Mouse (Mus musculus) midbrain, postnatal 0 days (tissue): Measurements from ENCODE around the gene N4bp1. TPM values are rescaled to one million over a fixed set of nuclear protein-coding genes. Genes with fewer than 3 reads are reported as not detected.

Experiments used
- ATAC-seq: fragments of 200-750 bp; cut with Nextera tagmentation; 2 replicates; pipeline ENCODE4 v1.8.0; 2017; ENCODE audit warnings: moderate number of reproducible peaks, mild to moderate bottlenecking, moderate TSS enrichment, moderate library complexity; ENCODE audit not compliant: low FRiP score
- DNase-seq: peaks from one replicate; pipeline ENCODE4 v3.0.0-alpha.2; 2015; ENCODE audit warnings: low spot score
- H3K27ac ChIP-seq: fragments of 300-500 bp; sonication (generic); 2 replicates; pipeline ENCODE4 v1.5.1; 2014; ENCODE audit warnings: low read depth, mild to moderate bottlenecking, low read length, mixed read lengths
- H3K27me3 ChIP-seq: fragments of 300-500 bp; sonication (generic); 2 replicates; pipeline ENCODE4 v1.6.1; 2014; ENCODE audit warnings: low read length, control low read depth, mixed read lengths; ENCODE audit not compliant: insufficient read depth
- H3K36me3 ChIP-seq: fragments of 300-500 bp; sonication (generic); 2 replicates; pipeline ENCODE4 v1.6.1; 2014; ENCODE audit warnings: low read length, control low read depth, mixed read lengths; ENCODE audit not compliant: insufficient read depth
- H3K4me1 ChIP-seq: fragments of 300-500 bp; sonication (generic); 2 replicates; pipeline ENCODE4 v1.6.1; 2014; ENCODE audit warnings: mild to moderate bottlenecking, control low read depth, antibody characterized with exemption, low read length, mixed read lengths; ENCODE audit not compliant: insufficient read depth
- H3K4me2 ChIP-seq: fragments of 300-500 bp; sonication (generic); 2 replicates; pipeline ENCODE4 v1.6.1; 2014; ENCODE audit warnings: low read depth, mild to moderate bottlenecking, low read length, mixed read lengths; ENCODE audit not compliant: poor library complexity, severe bottlenecking
- H3K4me3 ChIP-seq: fragments of 300-500 bp; sonication (generic); 2 replicates; pipeline ENCODE4 v1.5.1; 2014; ENCODE audit warnings: low read depth, mild to moderate bottlenecking, low read length, moderate library complexity
- H3K9ac ChIP-seq: fragments of 300-500 bp; sonication (generic); replicated peaks from 2 replicates; pipeline ENCODE4 v1.6.1; 2014; ENCODE audit warnings: mild to moderate bottlenecking, low read length, moderate library complexity, mixed read lengths; ENCODE audit not compliant: poor library complexity, severe bottlenecking
- H3K9me3 ChIP-seq: fragments of 300-500 bp; sonication (generic); 2 replicates; pipeline ENCODE4 v1.6.1; 2016; ENCODE audit warnings: low read length, control low read depth
- CTCF ChIP-seq: IDR thresholded peaks from 2 replicates; pipeline ENCODE4 v1.5.1; 2016; ENCODE audit warnings: antibody characterized with exemption, mild to moderate bottlenecking
- WGBS: fragments of 180-500 bp; shearing (Covaris S2); extraction: QIAGEN DNeasy Blood & Tissue Kit; methylation state at CpG from one replicate; pipeline ENCODE4 v1.1.7; 2014; 5-methylcytosine and 5-hydroxymethylcytosine counted together
- polyA plus RNA-seq: library from polyadenylated mRNA; unstranded; fragments of >200 nt; fragmentation: Nextera tagmentation; extraction: Ambion mirVana; gene quantifications from 2 replicates; pipeline ENCODE4 v1.2.1, GENCODE M21; 2015
- total RNA-seq: library from RNA; depleted of rRNA; stranded (reverse); fragments of >200 nt; gene quantifications from 2 replicates; pipeline ENCODE4 v1.2.3, GENCODE M21; 2014

Gene N4bp1
- total and polyA plus RNA-seq, 2 experiments from 2014 or later, result 5.8 to 16.0 TPM

DNA sequence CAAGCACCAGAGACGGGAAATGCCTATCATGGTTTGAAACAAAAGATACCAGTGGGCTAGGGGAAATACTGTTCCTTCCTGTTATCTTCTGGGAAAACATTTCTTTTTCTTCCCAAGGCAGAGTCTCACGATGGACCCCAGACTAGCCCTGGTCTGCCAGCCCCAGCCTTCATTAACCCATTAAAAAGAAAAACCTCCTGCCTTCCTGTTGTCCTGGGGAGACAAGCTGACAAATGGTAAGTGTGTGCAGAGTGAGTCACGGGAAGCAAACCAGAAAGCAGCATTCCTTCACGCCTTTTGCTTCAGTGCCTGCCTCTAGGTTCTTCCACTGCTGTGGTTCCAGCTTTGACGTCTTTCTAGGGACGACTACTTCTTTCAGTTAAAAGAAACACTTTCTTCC, 83.1 kb downstream of the N4bp1 start:
- Histone ChIP-seq H3K9ac (no peak overlapping the region), H3K27me3 (no peaks in the 10 kb centered on the region), H3K4me1 (0 out of 2 replicates have a peak, but pooled peaks cover 3% of the 10 kb centered on the region), H3K4me2 (no peak overlapping the region), H3K36me3 (no peaks in the 10 kb centered on the region), H3K4me3 (no peak overlapping the region), H3K9me3 (no peaks in the 10 kb centered on the region), H3K27ac (no peak overlapping the region)
- WGBS, result 65% methylated on average over 6 of the region's 6 CpGs
- ATAC-seq (no peak), DNase-seq (no peak)
- no peak for TF ChIP-seq CTCF

GRCm38 (mm10) chr8:86800966-86801365, 84.1 kb downstream of the N4bp1 start:
- no peak overlapping the region for H3K4me2 ChIP-seq
- H3K27ac ChIP-seq, result no peak overlapping the region
- no peak for TF ChIP-seq CTCF
- H3K9ac ChIP-seq, result no peak overlapping the region
- no peaks in the 10 kb centered on the region for H3K9me3 ChIP-seq
- 0 out of 2 replicates have a peak, but pooled peaks cover 3% of the 10 kb centered on the region for H3K4me1 ChIP-seq
- no peak overlapping the region for H3K4me3 ChIP-seq
- DNase-seq, result no peak
- ATAC-seq, result no peak
- WGBS, result 79% methylated on average over 4 of the region's 4 CpGs
- no peaks in the 10 kb centered on the region for H3K36me3 ChIP-seq
- H3K27me3 ChIP-seq, result no peaks in the 10 kb centered on the region

- Histone ChIP-seq H3K9ac (no peak overlapping the region), H3K4me1 (0 out of 2 replicates have a peak, but pooled peaks cover 3% of the 10 kb centered on the region), H3K4me2 (no peak overlapping the region), H3K27me3 (no peaks in the 10 kb centered on the region), H3K4me3 (no peak overlapping the region), H3K9me3 (no peaks in the 10 kb centered on the region), H3K27ac (no peak overlapping the region), H3K36me3 (no peaks in the 10 kb centered on the region)
- DNase-seq (no peak), ATAC-seq (no peak)
- TF ChIP-seq CTCF, result no peak
- 93% methylated on average over 6 of the region's 6 CpGs for WGBS
Measured at GRCm38 (mm10) chr8:86798141-86798540, 86.9 kb downstream of the N4bp1 start.

GRCm38 (mm10) chr8:86797705-86798104, 87.4 kb downstream of the N4bp1 start:
- Histone ChIP-seq H3K27me3 (no peaks in the 10 kb centered on the region), H3K36me3 (no peaks in the 10 kb centered on the region), H3K4me2 (no peak overlapping the region), H3K4me1 (0 out of 2 replicates have a peak, but pooled peaks cover 3% of the 10 kb centered on the region), H3K4me3 (no peak overlapping the region), H3K9me3 (no peaks in the 10 kb centered on the region), H3K27ac (no peak overlapping the region), H3K9ac (no peak overlapping the region)
- no peak for TF ChIP-seq CTCF
- 72% methylated on average over 2 of the region's 2 CpGs for WGBS
- DNase-seq (no peak), ATAC-seq (no peak)

GRCm38 (mm10) chr8:86794716-86795115, 90.3 kb downstream of the N4bp1 start:
- no peaks in the 10 kb centered on the region for H3K27me3 ChIP-seq
- WGBS, result 40% methylated on average over 6 of the region's 6 CpGs
- TF ChIP-seq CTCF, result no peak
- ATAC-seq, result no peak
- no peak overlapping the region for H3K27ac ChIP-seq
- no peak for DNase-seq
- H3K4me1 ChIP-seq, result 0 out of 2 replicates have a peak, but pooled peaks cover 3% of the 10 kb centered on the region
- no peaks in the 10 kb centered on the region for H3K36me3 ChIP-seq
- H3K9ac ChIP-seq, result no peak overlapping the region
- H3K9me3 ChIP-seq, result no peaks in the 10 kb centered on the region
- H3K4me2 ChIP-seq, result no peak overlapping the region
- H3K4me3 ChIP-seq, result no peak overlapping the region

DNA sequence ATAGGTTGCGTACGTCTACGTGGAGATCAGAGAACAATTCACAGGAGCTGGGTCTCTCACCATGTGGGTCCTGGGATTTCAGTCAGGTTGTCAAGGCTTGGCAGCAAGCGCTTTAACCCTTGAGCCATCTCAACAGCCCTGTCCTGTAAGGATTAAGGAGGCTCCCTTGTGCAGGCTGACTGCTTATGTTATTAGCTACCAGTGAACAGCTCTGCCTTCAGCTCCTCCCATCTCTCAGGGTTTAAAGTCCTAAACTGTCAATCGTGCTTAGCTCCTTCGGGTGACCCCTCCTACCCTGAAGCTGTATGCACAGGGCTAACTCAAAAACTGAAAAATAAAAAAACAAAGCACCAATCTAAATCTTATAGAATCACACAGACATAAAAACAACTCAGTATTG, 93.5 kb downstream of the N4bp1 start:
- no peak overlapping the region for H3K4me3 ChIP-seq
- no peak for TF ChIP-seq CTCF
- H3K9ac ChIP-seq, result no peak overlapping the region
- no peak for DNase-seq
- no peak overlapping the region for H3K27ac ChIP-seq
- 48% methylated on average over 6 of the region's 6 CpGs for WGBS
- H3K4me1 ChIP-seq, result no peaks in the 10 kb centered on the region
- H3K27me3 ChIP-seq, result no peaks in the 10 kb centered on the region
- H3K36me3 ChIP-seq, result no peaks in the 10 kb centered on the region
- ATAC-seq, result no peak
- H3K4me2 ChIP-seq, result no peak overlapping the region
- no peaks in the 10 kb centered on the region for H3K9me3 ChIP-seq
